Mouse (Mus musculus): Measurements from ENCODE around the gene Arhgef40. TPM values are rescaled to one million over a fixed set of nuclear protein-coding genes. Genes with fewer than 3 reads are reported as not detected.

Arhgef40 gene
- polyA plus RNA-seq (2015; fragmentation: Nextera tagmentation; extraction: Ambion mirVana), result 23.0 and 28.9 TPM in 2 replicates

DNA sequence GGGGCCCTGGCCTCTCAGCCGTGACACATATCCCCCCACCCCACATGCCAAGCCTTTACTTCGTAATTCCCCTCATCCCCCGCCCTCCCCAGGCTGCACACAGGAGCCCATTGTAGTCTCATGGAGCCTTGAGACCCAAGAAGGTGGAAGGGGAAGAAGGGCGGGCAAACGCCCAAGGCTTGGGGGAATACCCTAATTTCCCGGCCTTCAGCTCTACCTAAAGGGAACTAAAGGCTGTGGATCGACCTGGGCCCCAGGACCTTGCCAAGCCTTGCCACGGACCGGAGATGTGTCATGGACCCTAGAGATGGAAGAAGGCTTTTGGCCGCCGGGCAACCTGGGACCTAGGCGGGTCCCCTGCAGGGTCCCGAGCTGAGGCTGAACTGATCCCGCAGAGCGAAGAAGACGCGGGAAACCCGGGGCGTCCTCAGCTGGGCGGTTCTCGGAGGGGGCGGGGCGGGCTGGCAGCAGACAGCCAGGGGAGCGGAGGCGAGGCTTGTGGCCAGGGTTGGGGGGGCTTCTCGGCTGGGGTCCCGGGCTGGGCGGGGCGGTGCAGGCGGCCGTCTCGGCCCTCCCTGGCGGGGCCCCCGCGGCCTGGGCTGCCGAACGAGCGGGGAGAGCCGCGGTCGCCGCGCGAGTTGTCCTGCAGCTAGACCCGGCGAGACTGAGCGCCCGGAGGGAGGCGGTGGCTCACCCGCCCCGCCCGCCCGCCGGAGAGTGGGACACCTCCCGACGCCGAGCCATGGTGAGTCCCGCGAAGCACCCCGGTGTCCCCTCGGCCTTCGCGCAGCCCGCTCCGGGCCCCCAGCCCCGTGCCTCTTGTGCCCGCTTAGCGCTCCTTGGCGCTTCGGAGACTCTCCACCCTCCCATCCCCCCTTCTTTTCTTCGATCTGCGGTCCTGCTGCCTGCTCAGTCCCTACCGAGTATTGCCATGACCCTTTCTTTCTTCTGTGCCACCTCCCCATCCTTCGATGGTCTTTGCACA, at the start of gene Arhgef40:
Gene Arhgef40 (plus strand): TSS at position 473 of the 985 bp plus-strand sequence.

GRCm38 (mm10) chr14:52015445-52016100, 31.1 kb downstream of the Arhgef40 start, which contains the start of gene Tmem253:
Tmem253 (plus strand) TSS chr14:52015658.

DNA sequence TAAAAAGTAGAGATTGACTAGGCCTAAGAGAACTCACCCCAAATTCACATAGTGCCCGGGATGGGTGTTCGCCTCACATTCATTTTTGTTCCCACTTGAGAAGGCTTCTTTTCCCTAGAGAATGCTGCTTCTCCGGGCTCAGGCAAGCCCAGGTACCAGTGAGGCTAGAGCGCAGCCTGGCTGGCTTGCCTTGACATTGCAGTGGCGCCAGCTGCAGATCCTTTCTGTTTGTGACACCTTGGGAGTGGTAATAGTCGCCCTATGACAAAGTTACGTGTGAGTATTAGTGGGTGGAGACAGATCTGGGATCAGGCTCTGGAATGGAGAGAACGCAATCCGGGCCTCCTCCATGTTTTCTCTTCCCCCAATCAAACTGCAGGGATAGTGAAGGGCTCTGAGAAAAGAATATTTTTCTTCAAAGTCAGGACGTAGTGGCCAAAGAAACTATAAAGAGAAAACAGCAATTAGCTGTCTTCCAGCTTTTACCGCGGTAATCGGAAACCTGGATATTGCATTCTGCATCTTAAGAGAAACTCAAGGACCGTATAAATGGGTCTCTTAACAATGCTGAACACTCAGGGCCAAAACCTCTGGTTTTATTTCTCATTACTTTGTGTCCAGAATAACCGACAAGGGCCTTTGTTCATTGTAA, 36.1 kb downstream of the Arhgef40 start, which contains the start of gene Zfp219:
Gene Zfp219 (minus strand): TSS at position 248 of the 652 bp plus-strand sequence.

GRCm38 (mm10) chr14:52042359-52042758, 57.8 kb downstream of the Arhgef40 start, which contains the start of gene Olfr221:
Olfr221 (minus strand) TSS chr14:52042459.

Other genes starting within 250 kb of the Arhgef40 start
- not detected in 2 replicates for gene Ang4, start 211.1 kb upstream of the Arhgef40 start, polyA plus RNA-seq (2015; fragmentation: Nextera tagmentation; extraction: Ambion mirVana)
- not detected in 2 replicates for gene AY358078, start 184.7 kb upstream of the Arhgef40 start, polyA plus RNA-seq (2015; fragmentation: Nextera tagmentation; extraction: Ambion mirVana)
- gene Ear6, start 131.0 kb upstream of the Arhgef40 start, polyA plus RNA-seq (2015; fragmentation: Nextera tagmentation; extraction: Ambion mirVana), result 0.16 and 0.51 TPM in 2 replicates
- gene Mettl17, start 99.9 kb upstream of the Arhgef40 start, polyA plus RNA-seq (2015; fragmentation: Nextera tagmentation; extraction: Ambion mirVana), result 13.1 and 19.9 TPM in 2 replicates
- gene Slc39a2, start 91.8 kb upstream of the Arhgef40 start, polyA plus RNA-seq (2015; fragmentation: Nextera tagmentation; extraction: Ambion mirVana), result 0.06 and 0.12 TPM in 2 replicates
- gene Ndrg2, start 70.6 kb upstream of the Arhgef40 start, polyA plus RNA-seq (2015; fragmentation: Nextera tagmentation; extraction: Ambion mirVana), result 13.6 and 17.2 TPM in 2 replicates
- not detected in 2 replicates for gene Tppp2, start 66.3 kb upstream of the Arhgef40 start, polyA plus RNA-seq (2015; fragmentation: Nextera tagmentation; extraction: Ambion mirVana)
- not detected in 2 replicates for gene Rnase13, start 61.9 kb upstream of the Arhgef40 start, polyA plus RNA-seq (2015; fragmentation: Nextera tagmentation; extraction: Ambion mirVana)
- 0.63 and 0.85 TPM in 2 replicates for gene Tmem253, start 30.9 kb downstream of the Arhgef40 start, polyA plus RNA-seq (2015; fragmentation: Nextera tagmentation; extraction: Ambion mirVana)
- gene Zfp219, start 36.0 kb downstream of the Arhgef40 start, polyA plus RNA-seq (2015; fragmentation: Nextera tagmentation; extraction: Ambion mirVana), result 12.1 and 12.5 TPM in 2 replicates
- not detected in 2 replicates for gene Olfr221, start 57.7 kb downstream of the Arhgef40 start, polyA plus RNA-seq (2015; fragmentation: Nextera tagmentation; extraction: Ambion mirVana)
- 248 and 264 TPM in 2 replicates for gene Hnrnpc, start 119.3 kb downstream of the Arhgef40 start, polyA plus RNA-seq (2015; fragmentation: Nextera tagmentation; extraction: Ambion mirVana)
- gene Rpgrip1, start 126.0 kb downstream of the Arhgef40 start, polyA plus RNA-seq (2015; fragmentation: Nextera tagmentation; extraction: Ambion mirVana), result 74.6 and 76.8 TPM in 2 replicates
- 45.3 and 48.2 TPM in 2 replicates for gene Supt16, start 212.7 kb downstream of the Arhgef40 start, polyA plus RNA-seq (2015; fragmentation: Nextera tagmentation; extraction: Ambion mirVana)